Mouse (Mus musculus) layer of hippocampus, postnatal 25 days (tissue): Measurements from ENCODE around the gene Pim2. TPM values are rescaled to one million over a fixed set of nuclear protein-coding genes. Genes with fewer than 3 reads are reported as not detected.
"Not testable (repeated sequence)": the region's sequence is repeated elsewhere in the genome, so short reads cannot be mapped to it uniquely, and the experiment has no call there.

Source experiments
- DNase-seq, 2 experiments: peaks; one replicate each; pipeline ENCODE4 v3.0.0; 2022; ENCODE audit warnings: mixed read lengths in 2 of 2, low spot score in 1 of 2; ENCODE audit errors: extremely low spot score in 1 of 2
- total RNA-seq, 2 experiments: library from RNA; stranded (reverse); gene quantifications; 2 replicates each; pipeline ENCODE4 v1.2.3; 2021

Gene Pim2
- total RNA-seq, 2 experiments from 2014 or later: 52.2 to 57.4 TPM

DNA sequence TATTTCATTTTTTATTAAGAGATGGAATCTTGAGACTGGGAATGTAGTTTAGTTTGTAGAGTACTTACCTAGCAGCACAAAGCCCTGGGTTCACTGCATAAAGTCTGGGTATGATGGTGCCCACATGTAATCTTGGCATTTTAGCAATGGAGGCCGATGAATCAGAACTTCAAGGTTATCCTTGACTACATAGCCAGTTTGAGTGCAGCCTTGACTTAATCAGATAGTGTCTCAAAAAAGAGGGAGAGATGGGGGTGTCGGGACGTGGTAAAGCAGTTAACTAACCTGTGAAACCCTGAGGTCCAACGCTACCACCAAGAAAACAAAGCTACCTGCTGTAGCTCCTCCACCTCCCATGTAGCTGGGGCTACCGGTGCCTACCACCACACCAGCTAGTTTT lies 26.4 kb downstream of the Pim2 start:
- no peak for DNase-seq

GRCm38 (mm10) chrX:7907735-7908134 lies 29.7 kb downstream of the Pim2 start, which contains the start of gene Gm10491:
Gm10491 (minus strand) TSS chrX:7907835.
- no peak for DNase-seq

- not testable (repeated sequence) for DNase-seq
These were observed 31.2 kb downstream of the Pim2 start, which contains the start of gene Gm10490 for GRCm38 (mm10) chrX:7909242-7909641. Gm10490 (plus strand) TSS chrX:7909542.

DNA sequence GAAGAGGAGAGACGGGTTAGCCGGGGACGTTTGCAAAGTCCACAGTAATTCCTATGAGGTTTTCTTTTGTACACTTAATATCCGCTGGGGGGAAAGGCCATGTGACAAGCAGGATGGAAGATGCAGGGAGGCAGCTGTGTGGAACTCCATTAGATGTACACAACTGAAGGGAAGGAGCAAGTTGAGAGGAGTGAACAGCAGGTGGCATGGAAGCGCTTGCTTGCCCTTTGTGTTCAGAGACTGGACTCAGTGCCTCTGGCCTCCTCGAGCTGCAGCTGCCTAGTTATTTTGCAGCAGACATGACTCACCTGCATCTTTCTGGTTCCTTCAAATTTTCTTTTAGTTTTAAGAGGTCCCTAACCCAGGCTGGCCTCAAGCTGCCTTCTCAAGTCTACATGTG lies 32.4 kb downstream of the Pim2 start:
- DNase-seq: no peak

DNA sequence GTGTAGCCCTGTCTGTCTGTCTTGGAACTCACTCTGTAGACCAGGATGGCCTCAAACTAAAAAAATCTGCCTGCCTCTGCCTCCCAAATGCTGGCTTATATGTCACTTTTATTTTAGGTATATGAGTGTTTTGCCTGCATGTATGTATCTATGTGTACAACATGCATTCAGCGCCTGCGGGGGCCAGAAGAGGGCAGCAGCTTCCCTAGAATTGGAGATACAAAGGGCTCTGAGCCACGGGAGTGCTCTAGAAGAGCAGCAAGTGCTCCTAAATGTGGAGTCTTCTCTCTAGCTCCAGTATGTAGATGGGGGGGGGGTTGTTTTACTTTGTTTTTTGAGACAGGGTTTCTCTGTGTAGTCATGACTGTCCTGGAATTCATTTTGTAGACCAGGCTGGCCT lies 37.6 kb downstream of the Pim2 start:
- not testable (repeated sequence) for DNase-seq

DNA sequence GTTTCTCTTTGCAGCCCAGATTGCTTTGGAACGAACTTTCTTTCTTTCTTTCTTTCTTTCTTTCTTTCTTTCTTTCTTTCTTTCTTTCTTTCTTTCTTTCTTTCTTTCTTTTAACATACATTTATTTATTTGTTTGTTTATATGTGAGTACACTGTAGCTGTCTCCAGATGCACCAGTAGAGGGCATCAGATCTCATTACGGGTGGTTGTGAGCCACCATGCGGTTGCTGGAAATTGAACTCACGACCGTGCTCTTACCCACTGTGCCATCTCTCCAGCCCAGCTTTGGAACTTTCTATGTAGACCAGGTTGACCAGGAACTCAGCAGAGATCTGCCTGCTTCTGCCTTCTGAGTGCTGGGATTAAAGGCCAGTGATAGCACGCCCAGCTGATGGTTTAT lies 39.9 kb downstream of the Pim2 start:
- not testable (repeated sequence) for DNase-seq

DNA sequence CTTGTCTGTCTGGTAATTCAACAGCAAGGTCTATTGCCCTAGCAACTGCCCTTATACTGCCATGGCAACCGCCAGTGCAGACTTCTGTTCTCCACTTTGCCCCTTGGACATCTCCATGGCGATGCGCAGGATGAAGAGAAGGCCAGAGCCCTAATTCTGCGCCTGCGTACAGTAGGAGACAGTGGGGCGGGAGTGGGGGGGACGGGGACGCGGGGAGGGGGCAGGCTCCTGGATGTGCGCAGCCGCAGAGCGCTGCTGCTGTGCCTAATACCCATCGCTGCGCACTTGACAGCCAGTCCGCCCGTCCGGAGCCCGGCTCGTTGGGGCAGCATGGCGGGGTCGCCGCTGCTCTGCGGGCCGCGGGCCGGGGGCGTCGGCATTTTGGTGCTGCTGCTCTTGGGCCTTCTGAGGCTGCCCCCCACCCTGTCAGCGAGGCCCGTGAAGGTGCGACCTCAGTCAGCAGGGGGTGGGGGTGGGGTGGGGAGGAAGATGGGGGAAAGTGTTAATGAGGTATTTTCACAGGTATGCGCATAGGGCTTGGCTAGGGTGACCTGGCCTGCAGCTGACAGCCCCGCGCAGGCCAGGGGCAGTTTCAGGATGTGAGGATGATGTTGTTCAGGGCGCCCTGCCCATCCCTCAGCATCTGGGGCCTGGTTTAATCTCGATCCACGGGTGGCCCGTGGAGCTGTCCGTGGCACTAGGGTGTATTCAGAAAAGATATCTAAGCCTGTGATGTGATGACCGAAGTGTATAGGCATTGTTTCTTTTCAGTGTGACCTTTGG lies 41.7 kb downstream of the Pim2 start, which contains the start of gene Pcsk1n:
Gene Pcsk1n (plus strand): TSS at position 222 of the 783 bp plus-strand sequence.
- DNase-seq: peak in 1 of 2 experiments; percentile 41

GRCm38 (mm10) chrX:7922032-7922431 lies 44.0 kb downstream of the Pim2 start:
- DNase-seq: no peak

GRCm38 (mm10) chrX:7926266-7926665 lies 48.2 kb downstream of the Pim2 start:
- no peak for DNase-seq

DNA sequence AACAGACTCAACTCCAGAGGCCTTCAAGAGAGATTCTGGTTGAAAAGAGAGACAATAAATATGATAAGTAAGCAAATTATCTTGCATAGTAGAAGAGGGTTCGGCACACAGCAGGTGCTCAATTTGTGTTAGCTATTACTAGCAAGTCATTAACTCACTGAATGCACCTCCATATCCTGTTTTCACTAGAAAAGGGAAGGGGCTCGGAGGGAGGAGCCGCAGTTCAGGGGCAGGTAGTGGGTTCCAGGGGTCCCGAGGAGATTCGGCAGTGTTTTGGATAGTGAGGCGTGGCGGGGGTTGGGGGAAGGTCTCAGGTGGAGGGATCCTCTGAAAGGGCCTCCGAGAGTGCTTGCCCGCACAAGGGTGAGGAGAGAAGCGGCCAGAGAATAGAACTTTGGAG lies 49.1 kb downstream of the Pim2 start:
- no peak for DNase-seq

GRCm38 (mm10) chrX:7928270-7928790 lies 50.3 kb downstream of the Pim2 start, which contains the start of gene Eras:
Eras (minus strand) TSS chrX:7928607.
- DNase-seq: no peak

Other genes with a start within 250 kb of the Pim2 start
- gene Syp, start 239.8 kb upstream of the Pim2 start, total RNA-seq: 1,000 to 10,000 TPM; 1,873 to 2,127 TPM
- gene Prickle3, start 221.0 kb upstream of the Pim2 start, total RNA-seq: under 1 TPM; 0.57 to 0.82 TPM
- gene Plp2, start 206.9 kb upstream of the Pim2 start, total RNA-seq: 1 to 10 TPM; 5.0 to 6.2 TPM
- gene Magix, start 197.0 kb upstream of the Pim2 start, total RNA-seq: under 1 TPM; 0.17 to 0.77 TPM
- 10 to 100 TPM; 35.7 to 36.5 TPM for gene Gpkow, start 181.1 kb upstream of the Pim2 start, total RNA-seq
- 10 to 100 TPM; 51.1 to 55.2 TPM for gene Wdr45, start 163.9 kb upstream of the Pim2 start, total RNA-seq
- gene Gm45208, start 156.0 kb upstream of the Pim2 start, total RNA-seq: not detected
- 100 to 1,000 TPM; 100 to 109 TPM for gene Praf2, start 149.8 kb upstream of the Pim2 start, total RNA-seq
- gene Ccdc120, start 127.4 kb upstream of the Pim2 start, total RNA-seq: 10 to 100 TPM; 17.0 to 20.9 TPM
- 10 to 100 TPM; 28.7 to 33.5 TPM for gene Tfe3, start 115.7 kb upstream of the Pim2 start, total RNA-seq
- gene Gripap1, start 88.5 kb upstream of the Pim2 start, total RNA-seq: 100 to 1,000 TPM in 1 of 2 experiments, 10 to 100 TPM in 1; 87.8 to 116 TPM
- 1 to 10 TPM; 8.0 to 9.5 TPM for gene Kcnd1, start 56.0 kb upstream of the Pim2 start, total RNA-seq
- gene Otud5, start 36.9 kb upstream of the Pim2 start, total RNA-seq: 10 to 100 TPM; 75.8 to 85.3 TPM
- gene Slc35a2, start 5.8 kb downstream of the Pim2 start, total RNA-seq: 10 to 100 TPM; 44.7 to 45.9 TPM
- gene Pqbp1, start 21.0 kb downstream of the Pim2 start, total RNA-seq: 10 to 100 TPM; 78.1 to 93.2 TPM
- 10 to 100 TPM; 25.5 to 27.9 TPM for gene Timm17b, start 21.1 kb downstream of the Pim2 start, total RNA-seq
- not detected for gene Gm10491, start 29.6 kb downstream of the Pim2 start, total RNA-seq
- not detected for gene Gm10490, start 31.3 kb downstream of the Pim2 start, total RNA-seq
- gene Pcsk1n, start 41.6 kb downstream of the Pim2 start, total RNA-seq: 100 to 1,000 TPM; 386 to 442 TPM
- not detected for gene Eras, start 50.3 kb downstream of the Pim2 start, total RNA-seq
- 10 to 100 TPM; 42.4 to 57.2 TPM for gene Hdac6, start 69.6 kb downstream of the Pim2 start, total RNA-seq
- gene Gata1, start 99.8 kb downstream of the Pim2 start, total RNA-seq: not detected
- under 1 TPM; 0.59 to 0.71 TPM for gene Glod5, start 140.2 kb downstream of the Pim2 start, total RNA-seq
- 10 to 100 TPM; 19.3 to 20.9 TPM for gene Suv39h1, start 196.5 kb downstream of the Pim2 start, total RNA-seq
- gene Was, start 212.2 kb downstream of the Pim2 start, total RNA-seq: 1 to 10 TPM; 1.0 to 1.5 TPM